25 mouse cellular contexts compared by ENCODE assay signal in the genomic region with DNA sequence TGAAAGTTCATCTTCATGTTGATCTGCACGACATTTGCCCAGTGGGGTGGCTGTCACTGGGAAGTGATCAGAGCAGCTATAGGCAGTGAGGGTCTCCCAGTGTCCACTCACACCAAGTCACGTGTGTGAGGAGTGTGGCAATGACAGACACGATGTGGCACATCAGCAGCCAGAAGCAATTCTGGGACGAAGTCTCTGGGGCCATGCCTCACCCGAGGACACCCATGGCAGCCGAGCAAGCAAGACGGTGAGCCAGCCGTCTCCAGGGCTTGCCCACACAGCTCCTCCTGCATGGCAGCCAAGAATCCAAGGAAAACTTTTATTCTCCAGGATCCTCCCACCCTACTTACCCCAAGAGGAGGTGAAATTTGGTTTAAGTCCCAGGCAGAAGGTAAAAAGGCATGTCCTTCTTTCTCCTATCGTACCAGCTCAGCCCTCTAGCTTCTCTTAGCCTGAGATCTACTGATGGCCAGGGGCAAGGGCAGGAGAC.
"Had no signal": no experiment of that assay in that cellular context is flagged by ENCODE, and none has a peak within 500 bp of the region (broad histone marks: within the 10 kb centered on the region; RNA-seq: fewer than 3 reads in every experiment).

No protein-coding gene starts in this region.

- H3K4me3 ChIP-seq: heart, embryonic 10.5 days; heart, embryonic 12.5 days; hindbrain, embryonic 10.5 days; hindbrain, embryonic 12.5 days; intestine, embryonic 15.5 days; layer of hippocampus, adult 2 months; left cerebral cortex, adult 2 months; limb, embryonic 15.5 days; liver, embryonic 13.5 days; liver, embryonic 15.5 days had no signal

- H3K36me3 ChIP-seq: intestine, embryonic 15.5 days had no signal

- H3K4me2 ChIP-seq: heart, embryonic 12.5 days; hindbrain, embryonic 12.5 days; hindbrain, embryonic 14.5 days; intestine, embryonic 15.5 days; limb, embryonic 15.5 days; liver, embryonic 11.5 days; liver, embryonic 13.5 days; liver, embryonic 15.5 days had no signal

- H3K27ac ChIP-seq: heart, embryonic 10.5 days; hindbrain, embryonic 10.5 days; hindbrain, embryonic 12.5 days; hindbrain, embryonic 14.5 days; intestine, embryonic 15.5 days; layer of hippocampus, adult 2 months; left cerebral cortex, adult 2 months; limb, embryonic 15.5 days; liver, embryonic 13.5 days; liver, embryonic 15.5 days had no signal

- DNase-seq: gastrocnemius, postnatal 10 days; gastrocnemius, postnatal 25 days; heart, postnatal 10 days; heart, postnatal 4 days; kidney, adult 18-20 months; kidney, adult 8-10 months; kidney, postnatal 10 days; kidney, postnatal 25 days; kidney, postnatal 4 days; liver, embryonic 13.5 days; liver, postnatal 0 days had no signal

- H3K9ac ChIP-seq: heart, embryonic 12.5 days; hindbrain, embryonic 12.5 days; hindbrain, embryonic 14.5 days; intestine, embryonic 15.5 days; limb, embryonic 15.5 days; liver, embryonic 13.5 days; liver, embryonic 15.5 days; liver, postnatal 0 days had no signal

- H3K9me3 ChIP-seq: heart, embryonic 10.5 days; heart, embryonic 12.5 days; hindbrain, embryonic 10.5 days; hindbrain, embryonic 12.5 days; intestine, embryonic 15.5 days; limb, embryonic 15.5 days; liver, embryonic 13.5 days; liver, embryonic 15.5 days had no signal

- ATAC-seq: hindbrain, embryonic 16.5 days; inflammation-experienced regulatory T-cells, adult 6 months; intestine, embryonic 15.5 days; intestine, postnatal 0 days; liver, postnatal 0 days had no signal

- H3K27me3 ChIP-seq: heart, embryonic 12.5 days; hindbrain, embryonic 12.5 days; intestine, embryonic 15.5 days; limb, embryonic 15.5 days; liver, embryonic 13.5 days; liver, embryonic 15.5 days had no signal
